Mouse (Mus musculus): Measurements from ENCODE around the gene Slc4a2. TPM values are rescaled to one million over a fixed set of nuclear protein-coding genes. Genes with fewer than 3 reads are reported as not detected.

Slc4a2 gene
- polyA plus RNA-seq, 1 experiment from 2014 or later: 19.5 TPM

GRCm38 (mm10) chr5:24416222-24416736 lies 7.4 kb upstream of the Slc4a2 start:
- Histone ChIP-seq H3K9me3 (replicated peaks) (no peaks in the 10 kb centered on the region), H3K4me2 (peak overlapping the region; percentile 38)

GRCm38 (mm10) chr5:24417587-24417986 lies 6.0 kb upstream of the Slc4a2 start:
- 84% methylated on average over 10 of the region's 10 CpGs for WGBS
- Histone ChIP-seq H3K4me1 (peaks cover 19% of the 10 kb centered on the region), H3K36me3 (ENCODE audit: poor library complexity, severe bottlenecking) (peaks cover 37% of the 10 kb centered on the region), H3K27ac (no peak overlapping the region), H3K27me3 (0 out of 2 replicates have a peak, but pooled peaks cover 10% of the 10 kb centered on the region), H3K4me2 (no peak overlapping the region), H3K9me3 (replicated peaks) (no peaks in the 10 kb centered on the region), H3K4me3 (no peak overlapping the region), H3K9ac (no peak overlapping the region)
- ATAC-seq: no peak

More at GRCm38 (mm10) chr5:24416222-24416736, 7.4 kb upstream of the Slc4a2 start:
- WGBS: 3% methylated on average over 21 of the region's 21 CpGs
- H3K4me3 ChIP-seq: no peak overlapping the region
- H3K4me1 ChIP-seq: peaks cover 11% of the 10 kb centered on the region
- ATAC-seq: peak; percentile 77
- no peak overlapping the region for H3K27ac ChIP-seq
- peaks cover 33% of the 10 kb centered on the region for H3K36me3 ChIP-seq (ENCODE audit: poor library complexity, severe bottlenecking)
- H3K9ac ChIP-seq: peak overlapping the region; percentile 41; the same call in 1 of the 2 replicates
- 0 out of 2 replicates have a peak, but pooled peaks cover 10% of the 10 kb centered on the region for H3K27me3 ChIP-seq

- Histone ChIP-seq H3K4me3 (no peak overlapping the region), H3K27me3 (0 out of 2 replicates have a peak, but pooled peaks cover 7% of the 10 kb centered on the region), H3K4me1 (peaks cover 37% of the 10 kb centered on the region), H3K4me2 (no peak overlapping the region), H3K36me3 (ENCODE audit: poor library complexity, severe bottlenecking) (peaks cover 37% of the 10 kb centered on the region), H3K9me3 (replicated peaks) (no peaks in the 10 kb centered on the region), H3K27ac (no peak overlapping the region), H3K9ac (0 out of 2 replicates have a peak overlapping the region, but pooled peaks have one; percentile 5)
- 79% methylated on average over 9 of the region's 9 CpGs for WGBS
- no peak for ATAC-seq
These were observed 3.3 kb upstream of the Slc4a2 start for GRCm38 (mm10) chr5:24420381-24420780.

GRCm38 (mm10) chr5:24424004-24424781 lies 556 bp downstream of the Slc4a2 start:
- H3K36me3 ChIP-seq (ENCODE audit: poor library complexity, severe bottlenecking): peaks cover 26% of the 10 kb centered on the region
- peak overlapping the region; percentile 75 for H3K9ac ChIP-seq
- no peaks in the 10 kb centered on the region for H3K9me3 ChIP-seq (replicated peaks)
- 10% methylated on average over 21 of the region's 21 CpGs for WGBS
- ATAC-seq: 0 out of 2 replicates have a peak, but pooled peaks have one; percentile 0
- peaks cover 5% of the 10 kb centered on the region; the same call in 1 of the 2 replicates for H3K27me3 ChIP-seq
- H3K4me2 ChIP-seq: peak overlapping the region; percentile 89
- H3K27ac ChIP-seq: peak overlapping the region; percentile 92
- H3K4me1 ChIP-seq: peaks cover 61% of the 10 kb centered on the region
- peak overlapping the region; percentile 61 for H3K4me3 ChIP-seq

GRCm38 (mm10) chr5:24424861-24425411 lies 1.3 kb downstream of the Slc4a2 start:
- WGBS: under 1% methylated on average over 40 of the region's 60 CpGs
- Histone ChIP-seq H3K9me3 (replicated peaks) (no peaks in the 10 kb centered on the region), H3K36me3 (ENCODE audit: poor library complexity, severe bottlenecking) (peaks cover 26% of the 10 kb centered on the region), H3K9ac (peak overlapping the region; percentile 68), H3K4me3 (peak overlapping the region; percentile 61), H3K4me1 (peaks cover 61% of the 10 kb centered on the region), H3K27me3 (peaks cover 5% of the 10 kb centered on the region; the same call in 1 of the 2 replicates), H3K27ac (peak overlapping the region; percentile 92; the same call in 1 of the 2 replicates), H3K4me2 (peak overlapping the region; percentile 89)
- ATAC-seq: no peak

GRCm38 (mm10) chr5:24425421-24426036 lies 1.9 kb downstream of the Slc4a2 start:
- Histone ChIP-seq H3K4me2 (peak overlapping the region; percentile 89), H3K9ac (peak overlapping the region; percentile 68), H3K9me3 (replicated peaks) (no peaks in the 10 kb centered on the region), H3K4me1 (peaks cover 61% of the 10 kb centered on the region), H3K36me3 (ENCODE audit: poor library complexity, severe bottlenecking) (peaks cover 26% of the 10 kb centered on the region), H3K4me3 (peak overlapping the region; percentile 61), H3K27me3 (peaks cover 5% of the 10 kb centered on the region; the same call in 1 of the 2 replicates), H3K27ac (peak overlapping the region; percentile 36)
- ATAC-seq: no peak
- WGBS: 1% methylated on average over 28 of the region's 30 CpGs

GRCm38 (mm10) chr5:24426037-24426432 lies 2.4 kb downstream of the Slc4a2 start:
- Histone ChIP-seq H3K36me3 (ENCODE audit: poor library complexity, severe bottlenecking) (peaks cover 26% of the 10 kb centered on the region), H3K4me1 (peaks cover 61% of the 10 kb centered on the region), H3K4me2 (peak overlapping the region; percentile 89), H3K27me3 (peaks cover 5% of the 10 kb centered on the region; the same call in 1 of the 2 replicates), H3K9ac (peak overlapping the region; percentile 68), H3K4me3 (peak overlapping the region; percentile 61), H3K9me3 (replicated peaks) (no peaks in the 10 kb centered on the region), H3K27ac (peak overlapping the region; percentile 36; the same call in 1 of the 2 replicates)
- no peak for ATAC-seq
- under 1% methylated on average over 10 of the region's 10 CpGs for WGBS

- WGBS: 10% methylated on average over 9 of the region's 9 CpGs
- Histone ChIP-seq H3K27ac (no peak overlapping the region), H3K9ac (peak overlapping the region; percentile 68), H3K36me3 (ENCODE audit: poor library complexity, severe bottlenecking) (peaks cover 26% of the 10 kb centered on the region), H3K9me3 (replicated peaks) (no peaks in the 10 kb centered on the region), H3K4me3 (peak overlapping the region; percentile 61), H3K27me3 (peaks cover 5% of the 10 kb centered on the region; the same call in 1 of the 2 replicates), H3K4me1 (peaks cover 61% of the 10 kb centered on the region), H3K4me2 (peak overlapping the region; percentile 89)
- no peak for ATAC-seq
These were observed 3.1 kb downstream of the Slc4a2 start for GRCm38 (mm10) chr5:24426556-24427284.

- Histone ChIP-seq H3K4me2 (peak overlapping the region; percentile 89), H3K4me1 (peaks cover 56% of the 10 kb centered on the region), H3K4me3 (peak overlapping the region; percentile 1; the same call in 1 of the 2 replicates), H3K9me3 (replicated peaks) (no peaks in the 10 kb centered on the region), H3K9ac (peak overlapping the region; percentile 17; the same call in 1 of the 2 replicates), H3K36me3 (ENCODE audit: poor library complexity, severe bottlenecking) (peaks cover 31% of the 10 kb centered on the region), H3K27ac (no peak overlapping the region), H3K27me3 (peaks cover 5% of the 10 kb centered on the region; the same call in 1 of the 2 replicates)
- 7% methylated on average over 12 of the region's 12 CpGs for WGBS
- ATAC-seq: no peak
These were observed 3.6 kb downstream of the Slc4a2 start for GRCm38 (mm10) chr5:24427285-24427633.

- peaks cover 39% of the 10 kb centered on the region for H3K36me3 ChIP-seq (ENCODE audit: poor library complexity, severe bottlenecking)
- H3K4me1 ChIP-seq: peaks cover 48% of the 10 kb centered on the region
- WGBS: 2% methylated on average over 14 of the region's 15 CpGs
- H3K27me3 ChIP-seq: peaks cover 5% of the 10 kb centered on the region; the same call in 1 of the 2 replicates
- H3K27ac ChIP-seq: no peak overlapping the region
- peak overlapping the region; percentile 30; the same call in 1 of the 2 replicates for H3K9ac ChIP-seq
- H3K4me2 ChIP-seq: peak overlapping the region; percentile 89
- no peak overlapping the region for H3K4me3 ChIP-seq
- no peaks in the 10 kb centered on the region for H3K9me3 ChIP-seq (replicated peaks)
- no peak for ATAC-seq
These were observed 4.4 kb downstream of the Slc4a2 start for GRCm38 (mm10) chr5:24427981-24428402.

- Histone ChIP-seq H3K4me3 (no peak overlapping the region), H3K9ac (no peak overlapping the region), H3K4me2 (peak overlapping the region; percentile 89; the same call in 1 of the 2 replicates), H3K36me3 (ENCODE audit: poor library complexity, severe bottlenecking) (peaks cover 42% of the 10 kb centered on the region), H3K9me3 (replicated peaks) (no peaks in the 10 kb centered on the region), H3K27ac (no peak overlapping the region), H3K4me1 (peaks cover 47% of the 10 kb centered on the region), H3K27me3 (peaks cover 5% of the 10 kb centered on the region; the same call in 1 of the 2 replicates)
- 18% methylated on average over 9 of the region's 9 CpGs for WGBS
- no peak for ATAC-seq
These were observed 5.0 kb downstream of the Slc4a2 start for GRCm38 (mm10) chr5:24428596-24428995.
